Mouse (Mus musculus): Measurements from ENCODE around the gene Olfr54.
A peak's percentile ranks its signal among the peaks of the same experiment; 100 is the strongest.
"Not testable (repeated sequence)": the region's sequence is repeated elsewhere in the genome, so short reads cannot be mapped to it uniquely, and the experiment has no call there.

The Olfr54 gene

GRCm38 (mm10) chr11:51013936-51014335 is at the start of gene Olfr54:
Gene Olfr54 (plus strand): TSS chr11:51014236.
- no peak for DNase-seq (ENCODE audit: low read depth, low spot score)

DNA sequence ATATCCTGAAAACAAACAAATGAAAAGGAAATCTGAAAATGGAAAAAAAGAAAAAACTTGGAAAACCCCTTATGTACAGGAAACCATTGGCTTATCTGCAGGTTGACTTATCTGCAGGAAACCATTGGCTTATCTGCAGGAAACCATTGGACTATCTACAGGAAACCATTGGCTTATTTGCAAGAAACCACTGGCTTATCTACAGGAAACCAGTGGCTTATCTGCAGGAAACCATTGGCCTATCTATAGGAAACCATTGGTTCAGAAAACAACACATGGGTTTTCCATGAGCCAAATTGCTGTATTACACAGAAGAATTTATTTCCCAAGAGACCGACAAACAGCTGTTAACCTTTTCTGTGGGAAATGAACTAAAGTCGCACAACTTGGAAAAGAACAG is 49.1 kb upstream of the Olfr54 start:
- no peak for DNase-seq (ENCODE audit: low read depth, low spot score)

DNA sequence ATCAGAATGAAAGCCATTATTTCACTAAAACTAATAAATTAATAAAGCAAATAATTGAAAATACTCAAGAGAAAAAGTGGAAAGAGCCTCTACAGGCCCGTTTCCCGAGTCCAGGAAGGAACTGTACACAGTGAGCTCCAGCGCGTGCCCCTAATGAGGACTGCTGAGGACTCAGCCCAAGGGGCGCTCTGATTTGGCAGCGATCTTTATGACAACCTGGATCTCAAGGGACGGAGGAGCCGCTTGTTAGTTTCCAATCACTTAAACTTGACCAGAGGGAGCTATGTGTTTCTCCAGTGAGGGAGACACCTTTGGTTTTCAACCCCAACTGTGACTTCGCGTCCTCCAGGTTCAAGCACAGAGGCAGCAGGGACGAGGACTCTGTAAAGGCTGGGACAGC is 47.8 kb upstream of the Olfr54 start, which contains the start of gene Olfr1378:
Gene Olfr1378, plus strand, starts transcription at position 301 of the 400 bp plus-strand sequence.
- DNase-seq (ENCODE audit: low read depth, low spot score): no peak

- peak; percentile 33 for DNase-seq (ENCODE audit: low read depth, low spot score)
These were observed 36.8 kb upstream of the Olfr54 start for GRCm38 (mm10) chr11:50977216-50977615.

GRCm38 (mm10) chr11:50981667-50982066 is 32.4 kb upstream of the Olfr54 start, which contains the start of gene Olfr1377:
Gene Olfr1377 (plus strand): TSS chr11:50981967.
- no peak for DNase-seq (ENCODE audit: low read depth, low spot score)

DNA sequence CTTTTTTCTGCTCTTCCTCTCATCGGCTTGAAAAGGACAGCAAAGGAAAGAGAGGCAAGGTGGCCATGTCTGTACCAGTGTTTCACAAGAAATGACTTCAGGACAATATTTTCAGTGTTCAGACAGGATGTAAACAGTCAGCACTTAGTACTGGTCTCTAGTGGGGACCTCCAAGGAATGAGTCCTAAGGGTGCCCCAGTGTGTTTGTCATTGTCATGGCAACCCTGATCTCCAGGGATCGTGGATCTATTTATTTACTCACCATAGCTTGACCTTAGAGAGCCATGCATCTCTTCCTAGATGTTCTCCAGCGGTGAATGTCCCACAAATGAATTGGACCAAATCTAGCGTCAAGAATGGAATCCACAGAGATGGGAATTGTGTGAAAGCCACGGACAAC is 10.7 kb upstream of the Olfr54 start, which contains the start of gene Olfr51:
Gene Olfr51, plus strand, starts transcription at position 301 of the 400 bp plus-strand sequence.
- DNase-seq (ENCODE audit: low read depth, low spot score): no peak

DNA sequence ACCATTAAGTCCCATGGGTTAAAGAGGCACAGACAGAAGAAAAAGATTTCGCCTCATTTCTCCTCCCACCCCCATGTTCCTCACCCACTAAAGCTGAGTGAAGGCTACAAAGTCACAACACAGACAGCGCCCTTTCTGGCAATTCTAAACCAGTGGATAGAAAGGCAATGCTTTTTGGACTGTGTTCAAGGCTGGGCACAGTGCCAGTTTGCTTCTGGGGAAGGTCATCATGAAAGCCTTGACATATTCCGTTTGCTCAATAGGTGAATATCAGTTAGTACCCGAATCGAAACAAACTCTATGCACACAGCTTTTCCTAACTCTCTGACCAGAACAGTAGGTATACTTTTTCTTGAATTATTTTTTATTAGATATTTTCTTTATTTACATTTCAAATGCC is 2.2 kb upstream of the Olfr54 start:
- no peak for DNase-seq (ENCODE audit: low read depth, low spot score)

GRCm38 (mm10) chr11:51016341-51016740 is 2.3 kb downstream of the Olfr54 start:
- DNase-seq (ENCODE audit: low read depth, low spot score): no peak

DNA sequence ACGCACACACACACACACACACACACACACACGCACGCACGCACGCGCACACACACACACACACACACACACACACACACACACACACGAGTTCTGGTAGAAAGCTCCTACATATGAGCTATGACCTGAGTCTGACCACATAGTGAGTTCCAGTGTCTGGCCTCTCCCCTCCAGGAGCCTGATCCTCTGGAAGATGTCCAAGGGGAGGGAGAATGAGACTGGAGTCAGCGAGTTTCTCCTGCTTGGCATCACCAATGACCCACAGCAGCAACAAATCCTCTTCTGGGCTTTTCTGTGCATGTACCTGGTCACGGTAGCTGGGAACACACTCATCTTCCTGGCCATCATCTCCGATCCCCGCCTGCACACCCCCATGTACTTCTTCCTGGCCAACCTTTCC is 12.8 kb downstream of the Olfr54 start:
- DNase-seq (ENCODE audit: low read depth, low spot score): not testable (repeated sequence)

DNA sequence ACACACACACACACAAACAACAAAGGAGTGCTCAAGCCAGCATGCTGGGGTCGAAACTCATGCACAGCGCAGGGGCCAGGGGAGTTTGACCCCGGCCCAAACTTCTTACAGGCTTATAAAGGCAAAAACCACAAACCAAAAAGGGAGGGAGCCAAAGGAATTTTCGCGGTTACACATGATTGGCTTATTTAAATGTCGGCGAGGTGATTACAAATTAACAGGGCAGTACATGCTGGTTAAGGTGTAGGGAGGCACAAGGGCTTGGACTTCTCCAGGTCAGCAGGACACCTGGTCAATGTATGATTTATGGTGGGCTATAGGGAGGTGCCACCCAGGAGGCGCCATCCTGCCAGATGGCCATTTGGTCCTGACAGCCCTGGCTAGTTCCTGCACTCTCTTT is 15.3 kb downstream of the Olfr54 start:
- DNase-seq (ENCODE audit: low read depth, low spot score): not testable (repeated sequence)

- DNase-seq (ENCODE audit: low read depth, low spot score): no peak
These were observed 16.2 kb downstream of the Olfr54 start for GRCm38 (mm10) chr11:51030225-51030624.

DNA sequence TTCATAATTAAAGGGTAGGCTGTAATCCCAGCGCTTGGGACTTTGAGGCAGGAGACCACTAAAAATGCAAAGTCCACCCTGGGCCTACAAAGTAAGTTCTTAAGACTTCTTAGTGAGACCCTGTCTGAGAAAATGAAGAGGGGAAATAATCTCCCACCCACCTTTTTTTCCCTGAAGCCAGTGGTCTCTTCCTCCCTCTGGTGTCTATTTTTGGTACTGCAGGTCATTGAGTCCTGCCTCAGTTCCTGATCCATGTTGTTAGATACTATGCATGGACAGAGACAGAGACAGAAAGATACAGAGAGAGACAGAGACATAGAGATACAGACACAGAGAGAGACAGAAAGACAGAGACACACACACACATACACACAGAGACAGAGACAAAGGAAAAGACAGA is 18.8 kb downstream of the Olfr54 start:
- DNase-seq (ENCODE audit: low read depth, low spot score): peak; percentile 61

DNA sequence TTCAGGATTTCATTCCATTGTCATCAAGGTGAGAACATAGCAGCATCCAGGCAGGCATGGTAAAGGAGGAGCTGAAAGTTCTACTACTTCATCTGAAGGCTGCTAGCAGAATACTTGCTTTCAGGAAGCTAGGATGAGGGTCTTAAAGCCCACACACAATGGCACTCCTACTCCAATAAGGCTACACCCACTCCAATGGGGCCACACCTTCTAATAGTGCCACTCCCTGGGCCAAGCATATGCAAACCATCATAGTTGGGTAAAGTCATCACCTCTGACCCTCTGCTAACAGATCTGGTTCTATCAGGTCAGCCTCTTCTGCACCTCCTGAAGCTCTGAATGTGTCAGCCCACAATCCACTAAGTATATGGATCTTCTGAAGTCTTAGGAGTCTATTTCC is 20.1 kb downstream of the Olfr54 start:
- DNase-seq (ENCODE audit: low read depth, low spot score): not testable (repeated sequence)

DNA sequence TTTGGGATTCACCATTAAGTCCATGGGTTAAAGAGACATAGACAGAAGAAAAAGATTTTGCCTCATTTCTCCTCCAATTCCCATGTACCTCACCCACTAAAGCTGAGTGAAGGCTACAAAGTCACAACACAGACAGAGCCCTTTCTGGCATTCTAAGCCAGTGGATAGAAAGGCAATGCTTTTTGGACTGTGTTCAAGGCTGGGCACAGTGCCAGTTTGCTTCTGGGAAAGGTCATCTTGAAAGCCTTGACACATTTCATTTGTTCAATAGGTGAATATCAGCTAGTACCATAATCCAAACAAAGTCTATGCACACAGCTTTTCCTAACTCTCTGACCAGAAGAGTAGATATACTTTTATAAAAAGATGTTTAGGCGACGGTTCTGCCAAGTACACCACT is 21.9 kb downstream of the Olfr54 start:
- no peak for DNase-seq (ENCODE audit: low read depth, low spot score)

- DNase-seq (ENCODE audit: low read depth, low spot score): not testable (repeated sequence)
These were observed 30.7 kb downstream of the Olfr54 start for GRCm38 (mm10) chr11:51044776-51045175.

DNA sequence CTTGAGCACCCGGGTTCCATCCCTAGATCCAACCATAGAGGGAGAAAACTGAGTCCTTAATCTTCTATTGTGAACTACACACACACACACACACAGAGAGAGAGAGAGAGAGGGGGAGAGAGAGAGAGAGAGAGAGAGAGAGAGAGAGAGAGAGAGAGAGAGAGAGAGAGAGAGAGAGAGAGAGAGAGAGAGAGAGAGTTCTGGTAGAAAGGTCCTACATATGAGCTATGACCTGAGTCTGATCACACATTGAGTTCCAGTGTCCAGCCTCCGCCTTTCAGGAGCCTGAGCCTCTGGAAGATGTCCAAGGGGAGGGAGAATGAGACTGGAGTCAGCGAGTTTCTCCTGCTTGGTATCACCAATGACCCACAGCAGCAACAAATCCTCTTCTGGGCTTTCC is 33.8 kb downstream of the Olfr54 start, which contains the start of gene Olfr1375:
Gene Olfr1375, plus strand, starts transcription at position 301 of the 400 bp plus-strand sequence.
- not testable (repeated sequence) for DNase-seq (ENCODE audit: low read depth, low spot score)

- DNase-seq (ENCODE audit: low read depth, low spot score): no peak
These were observed 37.6 kb downstream of the Olfr54 start for GRCm38 (mm10) chr11:51051678-51052077.

GRCm38 (mm10) chr11:51053230-51053629 is 39.2 kb downstream of the Olfr54 start:
- peak; percentile 47 for DNase-seq (ENCODE audit: low read depth, low spot score)

GRCm38 (mm10) chr11:51059151-51059571 is 45.1 kb downstream of the Olfr54 start, which contains the start of gene Zfp354a:
Gene Zfp354a (plus strand): TSS chr11:51059257.
- DNase-seq (ENCODE audit: low read depth, low spot score): peak; percentile 73

GRCm38 (mm10) chr11:51059640-51060039 is 45.6 kb downstream of the Olfr54 start:
- no peak for DNase-seq (ENCODE audit: low read depth, low spot score)

DNA sequence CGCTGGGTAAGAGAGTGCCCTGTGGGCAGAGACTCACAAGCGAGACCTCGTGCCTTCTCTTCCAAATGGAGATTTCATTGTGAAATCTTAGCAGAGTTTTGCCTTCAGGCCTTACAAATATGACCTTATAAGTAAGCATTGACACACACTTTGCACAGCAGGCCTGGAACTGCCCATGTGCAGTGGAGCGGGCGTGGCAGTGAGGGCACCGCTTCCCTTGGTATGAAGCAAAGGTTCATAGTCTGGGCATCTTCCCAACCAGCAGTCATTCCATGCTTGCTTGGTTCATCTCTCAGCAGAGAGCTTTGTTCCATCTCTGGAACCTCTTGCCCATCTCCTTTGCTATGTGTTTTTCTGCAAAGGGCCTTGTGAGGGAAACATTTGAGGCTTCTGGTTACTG is 46.9 kb downstream of the Olfr54 start:
- DNase-seq (ENCODE audit: low read depth, low spot score): no peak

DNA sequence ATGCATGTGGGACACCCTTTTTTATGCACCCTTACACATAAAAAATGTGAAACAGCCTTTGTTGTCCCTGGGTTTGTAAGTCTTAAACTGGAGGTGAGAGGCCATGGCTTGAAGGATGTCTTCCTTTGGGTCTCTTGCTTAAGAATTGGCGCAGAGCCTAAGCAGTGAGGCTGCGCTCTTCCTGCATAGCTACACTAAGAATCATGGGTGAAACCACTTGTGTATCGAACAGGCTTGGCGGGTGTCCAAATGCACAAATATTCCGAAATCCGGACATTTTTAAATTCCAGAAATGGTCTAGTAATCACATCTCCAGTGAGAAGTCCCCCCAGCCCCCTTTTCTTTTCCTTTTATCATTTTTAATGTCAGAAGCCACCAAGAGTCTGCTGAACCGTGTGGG is 49.2 kb downstream of the Olfr54 start:
- no peak for DNase-seq (ENCODE audit: low read depth, low spot score)

- no peak for DNase-seq (ENCODE audit: low read depth, low spot score)
These were observed 49.8 kb downstream of the Olfr54 start for GRCm38 (mm10) chr11:51063841-51064240.

Data from R1 (cell line).